Mouse (Mus musculus) retina, adult 2 months (tissue): Measurements from ENCODE around the gene Gm49387.
"Not testable (repeated sequence)": the region's sequence is repeated elsewhere in the genome, so short reads cannot be mapped to it uniquely, and the experiment has no call there.

Source experiments
- DNase-seq: peaks from one replicate; pipeline ENCODE4 v3.0.0-alpha.2; 2012; ENCODE audit warnings: low read depth, low spot score

The Gm49387 gene

DNA sequence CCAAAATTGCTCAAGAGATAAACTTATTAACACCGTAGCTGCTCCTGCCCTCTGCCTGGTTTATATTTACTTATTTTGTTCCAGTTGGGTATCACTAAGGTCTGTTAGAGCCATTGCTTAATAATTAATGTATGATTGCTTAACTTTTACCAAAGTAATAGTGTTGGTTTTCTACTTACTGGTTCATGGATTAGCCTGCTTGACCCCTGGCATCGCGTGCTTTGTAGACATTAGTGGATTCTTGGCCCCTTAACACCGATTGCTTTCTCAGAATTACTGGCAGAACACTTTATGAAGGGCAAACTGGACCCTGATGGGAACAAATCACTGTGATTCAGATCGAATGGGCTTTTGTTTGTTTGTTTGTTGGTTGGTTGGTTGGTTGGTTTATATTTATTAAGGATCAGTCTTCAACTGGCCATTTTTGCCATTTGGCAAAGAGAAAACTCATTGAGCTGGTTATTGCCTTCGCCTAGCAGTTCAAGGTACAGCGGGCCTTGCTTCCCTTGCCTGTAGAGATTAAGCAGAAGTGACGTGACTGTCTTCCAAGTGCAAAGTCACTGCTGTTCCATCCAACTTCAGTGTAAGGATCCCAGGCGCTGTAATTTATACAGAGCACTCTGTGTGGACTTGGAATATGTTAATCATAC lies 953 bp upstream of the Gm49387 start:
- DNase-seq, result no peak

DNA sequence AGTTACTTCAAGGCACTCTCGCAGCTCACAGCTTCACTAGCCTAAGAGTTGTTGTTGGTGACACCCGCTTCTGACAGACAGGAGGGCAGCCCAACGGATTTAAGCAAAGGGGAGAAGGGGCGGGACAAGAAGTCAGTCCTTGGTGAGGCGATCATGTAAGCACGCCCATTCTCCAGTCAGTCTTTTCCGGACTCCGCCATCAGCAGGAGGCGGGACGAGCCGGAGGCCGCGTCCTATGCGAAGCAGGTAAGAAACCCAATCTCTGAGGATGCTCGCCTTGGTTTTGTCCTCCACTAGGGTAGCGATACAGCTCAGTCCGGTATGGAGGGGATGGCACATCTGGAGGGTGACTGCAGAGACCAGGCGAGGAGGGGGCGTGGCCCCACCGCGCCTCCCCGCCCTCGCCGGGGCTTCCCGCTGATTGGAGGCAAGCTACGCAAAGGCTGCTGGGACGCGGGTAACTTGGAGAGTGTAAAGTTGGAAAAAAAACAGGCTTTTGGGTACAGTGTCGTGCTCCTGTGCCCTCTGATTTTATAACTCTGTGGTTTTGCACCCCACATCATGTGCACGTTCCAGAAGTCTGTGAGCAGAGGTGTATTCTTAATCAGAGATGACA lies 320 bp upstream of the Gm49387 start, which contains the start of the genes Btd and Hacl1:
Gene Btd (plus strand): TSS at position 139 of the 616 bp plus-strand sequence.
Gene Hacl1 (minus strand): TSS at position 397 of the 616 bp plus-strand sequence.
- peak; percentile 75 for DNase-seq

- no peak for DNase-seq
Observed at GRCm38 (mm10) chr14:31630677-31631076, 10.0 kb downstream of the Gm49387 start.

- no peak for DNase-seq
Observed at GRCm38 (mm10) chr14:31622748-31623147, 17.9 kb downstream of the Gm49387 start.

GRCm38 (mm10) chr14:31620591-31621223 lies 20.0 kb downstream of the Gm49387 start:
- DNase-seq, result no peak

GRCm38 (mm10) chr14:31617997-31618396 lies 22.7 kb downstream of the Gm49387 start:
- no peak for DNase-seq

GRCm38 (mm10) chr14:31617204-31617603 lies 23.5 kb downstream of the Gm49387 start:
- no peak for DNase-seq

- no peak for DNase-seq
Observed at GRCm38 (mm10) chr14:31613671-31614070, 27.0 kb downstream of the Gm49387 start.

- no peak for DNase-seq
Observed at GRCm38 (mm10) chr14:31611986-31612385, 28.7 kb downstream of the Gm49387 start.

GRCm38 (mm10) chr14:31605514-31605913 lies 35.2 kb downstream of the Gm49387 start:
- DNase-seq, result no peak

- no peak for DNase-seq
Observed at GRCm38 (mm10) chr14:31604916-31605315, 35.8 kb downstream of the Gm49387 start.

DNA sequence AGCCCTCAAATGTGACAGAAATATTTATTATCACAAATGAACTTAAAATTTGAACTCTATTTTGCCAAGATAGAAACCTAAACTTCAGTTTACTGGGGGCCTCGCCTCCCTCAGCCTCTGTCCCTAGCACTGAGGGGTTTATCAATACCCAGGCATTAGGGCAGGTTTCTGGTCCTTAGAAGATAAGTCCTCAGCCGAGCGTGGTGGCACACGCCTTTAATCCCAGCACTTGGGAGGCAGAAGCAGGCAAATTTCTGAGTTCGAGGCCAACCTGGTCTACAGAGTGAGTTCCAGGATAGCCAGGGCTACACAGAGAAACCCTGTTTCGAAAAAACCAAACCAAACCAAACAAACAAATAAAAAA lies 38.1 kb downstream of the Gm49387 start:
- DNase-seq, result not testable (repeated sequence)

GRCm38 (mm10) chr14:31601908-31602615 lies 38.6 kb downstream of the Gm49387 start:
- DNase-seq, result no peak

DNA sequence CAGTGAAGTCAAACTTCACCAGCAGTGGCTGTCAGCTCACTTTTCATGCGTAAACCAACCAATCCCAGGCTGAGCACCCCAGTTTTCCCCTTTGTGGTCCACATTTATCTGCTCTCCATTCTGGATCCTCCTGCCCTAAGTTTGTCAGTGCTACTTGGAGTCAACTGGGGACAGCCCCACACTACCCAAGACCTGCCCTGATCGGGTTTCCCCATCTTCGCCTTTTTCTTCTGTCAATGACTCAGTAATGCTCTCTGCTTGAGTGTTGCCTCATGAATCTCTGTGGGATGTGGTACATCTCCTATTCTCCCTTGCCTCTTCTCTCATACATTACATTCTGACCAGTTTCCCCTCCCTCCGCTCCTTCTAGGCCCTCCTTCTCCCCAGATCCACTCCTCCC lies 43.2 kb downstream of the Gm49387 start:
- DNase-seq, result no peak

GRCm38 (mm10) chr14:31596408-31596807 lies 44.3 kb downstream of the Gm49387 start:
- DNase-seq, result no peak

GRCm38 (mm10) chr14:31594693-31595092 lies 46.0 kb downstream of the Gm49387 start:
- no peak for DNase-seq

DNA sequence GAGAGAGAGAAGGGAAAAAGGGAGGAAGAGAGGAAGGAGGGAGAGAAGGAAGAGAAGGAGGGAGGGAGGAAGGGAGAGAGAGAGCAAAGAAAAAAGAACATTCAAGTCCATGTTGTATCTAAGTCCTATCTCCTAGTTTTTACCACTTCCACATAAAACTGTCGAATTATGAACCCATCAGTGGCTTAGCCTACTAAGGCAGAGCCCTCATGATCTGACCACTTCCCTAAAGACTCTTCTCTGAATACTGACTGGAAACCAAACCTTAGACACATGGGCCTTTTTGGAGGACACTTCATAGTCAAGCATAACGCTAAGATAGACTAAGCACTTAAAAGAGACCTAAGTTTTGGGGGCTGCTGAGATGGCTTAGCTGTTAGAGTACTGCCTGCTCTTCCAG lies 47.6 kb downstream of the Gm49387 start:
- DNase-seq, result no peak

DNA sequence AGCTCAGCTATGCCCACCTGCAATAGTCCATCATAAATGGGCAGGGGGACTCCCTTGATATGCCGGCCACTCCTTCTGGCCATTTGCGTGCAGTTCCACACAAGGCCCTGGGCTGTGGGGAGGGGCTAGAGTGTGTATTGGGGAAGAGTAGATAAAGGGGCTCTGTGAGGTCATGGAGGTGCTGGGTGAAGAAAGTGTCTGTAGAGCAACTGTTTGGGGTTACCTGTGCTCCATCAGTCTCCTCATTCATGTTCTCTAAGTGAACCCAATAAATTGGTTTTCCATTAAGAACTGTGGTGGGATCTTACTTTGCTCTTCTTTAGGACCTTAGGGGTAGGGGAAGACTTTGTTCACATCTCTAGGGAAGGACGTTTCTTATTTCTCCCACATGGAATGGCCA lies 49.4 kb downstream of the Gm49387 start, which contains the start of gene Colq:
Gene Colq (minus strand): TSS at position 101 of the 400 bp plus-strand sequence.
- no peak for DNase-seq

- DNase-seq, result no peak
Observed at GRCm38 (mm10) chr14:31586451-31586850, 54.2 kb downstream of the Gm49387 start.

DNA sequence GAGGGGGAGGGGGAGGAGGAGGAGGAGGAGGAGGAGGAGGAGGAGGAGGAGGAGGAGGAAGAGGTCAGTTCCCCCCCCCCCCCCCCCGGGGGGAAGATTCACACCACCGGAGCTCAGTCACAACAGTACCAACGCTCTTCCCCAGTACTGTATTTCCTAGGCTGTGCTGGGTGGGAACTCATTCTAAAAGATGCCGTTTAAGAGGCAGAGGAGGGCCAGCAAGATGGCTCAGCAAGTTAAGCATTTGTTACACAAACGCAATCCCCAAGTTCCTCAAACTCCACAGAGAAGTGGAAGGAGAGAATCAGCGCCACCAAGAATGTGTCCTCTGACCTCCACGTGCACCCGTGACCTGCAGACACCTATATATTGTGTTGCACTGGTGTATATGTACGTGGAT lies 57.6 kb downstream of the Gm49387 start:
- DNase-seq, result no peak

DNA sequence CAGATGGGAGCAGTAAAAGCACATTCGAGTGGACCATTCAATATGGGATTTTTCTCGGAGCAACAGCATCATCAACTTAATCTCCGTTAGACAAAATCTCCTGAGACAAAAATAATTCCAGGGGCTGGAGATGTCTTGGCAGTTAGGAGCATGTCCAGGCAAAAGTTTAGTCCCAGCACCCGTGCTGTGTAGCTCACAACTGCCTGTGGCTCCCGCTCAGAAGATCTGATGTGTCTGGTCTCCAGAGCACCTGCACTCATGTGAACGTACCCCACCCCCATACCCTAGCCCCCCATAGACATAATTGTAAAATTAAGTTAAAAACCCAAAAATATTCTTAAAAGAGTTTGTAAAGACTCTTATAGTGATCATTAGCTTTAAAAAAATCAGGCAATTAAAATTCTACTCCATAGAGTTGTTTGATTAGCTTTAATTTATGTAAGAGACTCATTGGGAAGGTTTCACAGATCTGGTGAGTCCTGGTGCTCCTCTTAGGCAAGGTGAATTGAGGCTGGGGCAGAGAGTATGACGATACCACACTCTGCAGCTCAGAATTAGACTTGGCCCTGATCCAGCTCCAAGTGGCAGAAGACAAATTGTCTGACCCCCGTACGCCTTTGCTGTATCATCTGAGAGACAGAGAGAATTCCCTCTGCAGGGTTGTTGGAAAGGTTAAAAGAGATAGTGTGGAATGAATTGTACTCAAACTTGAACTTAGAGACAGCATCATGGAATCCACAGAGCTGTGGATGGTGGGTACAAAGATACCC lies 62.5 kb downstream of the Gm49387 start:
- no peak for DNase-seq
